Mouse (Mus musculus) cerebellum, adult 8-10 months (tissue): Measurements from ENCODE around the gene Acss1.
A peak's percentile ranks its signal among the peaks of the same experiment; 100 is the strongest.

Experiments
- DNase-seq: peaks from one replicate; pipeline ENCODE4 v3.0.0; 2022

The Acss1 gene

GRCm38 (mm10) chr2:150667820-150668766, at the start of gene Acss1:
Acss1 (minus strand) TSS chr2:150668500.
- DNase-seq: no peak

GRCm38 (mm10) chr2:150712167-150712674, 43.9 kb upstream of the Acss1 start:
- no peak for DNase-seq

GRCm38 (mm10) chr2:150691481-150692170, 23.3 kb upstream of the Acss1 start:
- DNase-seq: no peak

- no peak for DNase-seq
Observed at GRCm38 (mm10) chr2:150690216-150690615, 21.9 kb upstream of the Acss1 start.

- no peak for DNase-seq
Observed at GRCm38 (mm10) chr2:150689223-150689800, 21.0 kb upstream of the Acss1 start, which contains the start of gene Vsx1. Vsx1 (minus strand) TSS chr2:150689360.

GRCm38 (mm10) chr2:150688541-150689186, 20.4 kb upstream of the Acss1 start:
- peak; percentile 79 for DNase-seq

- no peak for DNase-seq
Observed at GRCm38 (mm10) chr2:150687871-150688540, 19.7 kb upstream of the Acss1 start.

- DNase-seq: no peak
Observed at GRCm38 (mm10) chr2:150685389-150685788, 17.1 kb upstream of the Acss1 start.

- no peak for DNase-seq
Observed at GRCm38 (mm10) chr2:150684451-150684850, 16.2 kb upstream of the Acss1 start.

GRCm38 (mm10) chr2:150681581-150681980, 13.3 kb upstream of the Acss1 start:
- DNase-seq: no peak

- peak; percentile 63 for DNase-seq
Observed at GRCm38 (mm10) chr2:150678392-150678791, 10.1 kb upstream of the Acss1 start.

- DNase-seq: no peak
Observed at GRCm38 (mm10) chr2:150675525-150675924, 7.2 kb upstream of the Acss1 start.

- DNase-seq: peak; percentile 24
Observed at GRCm38 (mm10) chr2:150674900-150675299, 6.6 kb upstream of the Acss1 start.

- DNase-seq: no peak
Observed at GRCm38 (mm10) chr2:150673929-150674328, 5.6 kb upstream of the Acss1 start.

- no peak for DNase-seq
Observed at GRCm38 (mm10) chr2:150671609-150672290, 3.5 kb upstream of the Acss1 start.

- DNase-seq: no peak
Observed at GRCm38 (mm10) chr2:150670926-150671325, 2.6 kb upstream of the Acss1 start.

- no peak for DNase-seq
Observed at GRCm38 (mm10) chr2:150669454-150670045, 1.2 kb upstream of the Acss1 start.

- DNase-seq: no peak
Observed at GRCm38 (mm10) chr2:150668956-150669355, 656 bp upstream of the Acss1 start.

GRCm38 (mm10) chr2:150667065-150667819, 1.1 kb downstream of the Acss1 start:
- no peak for DNase-seq

- DNase-seq: no peak
Observed at GRCm38 (mm10) chr2:150666723-150667064, 1.6 kb downstream of the Acss1 start.
